Mouse (Mus musculus): ENCODE measurements at regions not wholly inside any gene's neighbourhood (a gene's known extent, or its start where the extent isn't known, plus 50 kb on each side); places are given as distances from the start of the nearest gene placed in this dataset.

- TF ChIP-seq POLR2A (IDR thresholded peaks at IDR 0.05; ENCODE audit: insufficient read depth, low read depth, low read length) (no peak), CTCF (IDR thresholded peaks at IDR 0.05; ENCODE audit: insufficient read depth, low read depth, low read length) (no peak)
Measured at GRCm38 (mm10) chr11:45191392-45192189, 574.5 kb downstream of the Ebf1 start.
